Mouse (Mus musculus) heart, adult 10 weeks (tissue): ENCODE measurements around the gene Olfr805. TPM values are rescaled to one million over a fixed set of nuclear protein-coding genes. Genes with fewer than 3 reads are reported as not detected.

Source experiments
- polyA plus RNA-seq: library from polyadenylated mRNA; stranded (reverse); fragments of 350-450 nt; fragmentation: Illumina TruSeq; extraction: RNeasy Lipid Tissue Mini Kit (QIAGEN cat#74804); gene quantifications from one replicate; pipeline ENCODE4 v1.2.3, GENCODE M21; 2014; ENCODE audit warnings: low read depth, low replicate concordance

The Olfr805 gene
- not detected for polyA plus RNA-seq

DNA sequence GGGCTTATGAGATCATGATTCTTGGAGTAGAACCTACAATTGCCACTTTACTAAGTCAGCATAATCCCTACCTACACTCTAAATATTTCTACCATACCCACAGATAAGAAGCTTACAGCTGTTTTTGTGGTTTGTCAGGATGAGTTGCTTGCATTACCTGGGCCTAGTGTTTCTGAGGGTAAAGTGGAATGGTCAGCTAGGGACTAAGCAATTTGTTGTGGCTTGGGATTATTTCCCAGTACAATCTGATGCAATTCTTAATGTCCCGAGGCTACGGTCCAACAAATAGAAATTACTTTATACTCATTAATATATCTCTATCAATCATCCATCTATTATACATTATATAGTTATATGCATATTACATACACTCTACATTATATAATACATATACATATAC lies at the start of gene Olfr805:
Gene Olfr805 (minus strand): TSS at position 101 of the 400 bp plus-strand sequence.

GRCm38 (mm10) chr10:129774338-129774737 lies 45.2 kb upstream of the Olfr805 start, which contains the start of gene Olfr809:
Gene Olfr809, plus strand, starts transcription at chr10:129774638.

DNA sequence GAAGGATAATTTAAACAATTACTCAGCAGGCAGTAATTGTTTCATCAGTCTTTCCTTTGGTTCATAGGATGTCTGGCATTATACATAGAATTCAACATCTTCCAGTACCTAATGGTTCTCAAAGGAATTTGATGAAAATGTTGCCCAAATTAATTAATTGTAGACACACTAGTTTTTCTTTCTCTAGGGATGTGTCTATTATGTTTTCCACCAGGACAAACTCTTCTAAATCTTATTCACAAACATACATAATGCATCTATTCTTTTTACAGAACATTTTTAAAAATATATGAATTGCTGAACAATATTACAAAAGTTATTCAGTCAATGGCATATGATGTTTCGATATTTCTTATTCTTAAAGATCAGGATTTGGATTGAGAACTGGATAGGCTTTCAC lies 36.0 kb upstream of the Olfr805 start, which contains the start of gene Olfr808:
Gene Olfr808 (plus strand): TSS at position 301 of the 400 bp plus-strand sequence.

DNA sequence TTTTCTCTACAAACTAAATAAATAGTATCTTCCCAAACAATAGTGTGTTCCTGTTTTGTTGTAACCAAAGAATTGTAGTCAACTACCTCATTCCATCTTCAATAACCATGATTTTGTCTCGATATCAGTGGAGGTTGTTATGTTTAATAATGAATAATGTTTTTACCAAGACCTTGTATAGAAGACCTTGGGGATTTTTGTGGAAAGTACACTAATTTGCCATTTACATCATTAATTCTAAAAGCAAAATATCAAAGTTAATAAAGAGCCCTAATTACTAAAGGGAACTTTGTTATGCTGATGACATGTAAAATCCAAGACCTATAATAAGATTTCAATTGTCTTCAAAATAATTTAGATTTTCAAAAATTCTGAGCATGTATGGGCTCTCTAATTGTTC lies 28.5 kb upstream of the Olfr805 start, which contains the start of gene Olfr807:
Gene Olfr807 (minus strand): TSS at position 101 of the 400 bp plus-strand sequence.

DNA sequence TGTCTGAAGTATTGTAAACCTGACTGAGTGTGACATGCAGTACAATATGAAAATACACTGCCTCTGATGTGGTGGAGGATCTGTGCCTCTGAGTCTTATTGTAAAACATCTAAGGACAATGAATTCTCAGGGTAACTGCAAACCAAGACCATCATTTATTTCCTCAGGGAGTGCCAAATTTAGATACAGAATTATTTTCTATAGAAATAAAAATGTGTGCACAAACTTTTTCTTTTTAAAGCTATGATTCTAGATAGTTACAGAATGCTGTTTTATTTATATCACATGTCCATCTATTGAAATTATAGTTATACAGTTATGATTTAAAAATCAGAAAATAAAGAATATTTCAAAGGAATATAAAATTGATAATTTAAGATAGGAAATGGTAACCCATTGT lies 12.6 kb upstream of the Olfr805 start, which contains the start of gene Olfr806:
Gene Olfr806 (minus strand): TSS at position 101 of the 400 bp plus-strand sequence.

DNA sequence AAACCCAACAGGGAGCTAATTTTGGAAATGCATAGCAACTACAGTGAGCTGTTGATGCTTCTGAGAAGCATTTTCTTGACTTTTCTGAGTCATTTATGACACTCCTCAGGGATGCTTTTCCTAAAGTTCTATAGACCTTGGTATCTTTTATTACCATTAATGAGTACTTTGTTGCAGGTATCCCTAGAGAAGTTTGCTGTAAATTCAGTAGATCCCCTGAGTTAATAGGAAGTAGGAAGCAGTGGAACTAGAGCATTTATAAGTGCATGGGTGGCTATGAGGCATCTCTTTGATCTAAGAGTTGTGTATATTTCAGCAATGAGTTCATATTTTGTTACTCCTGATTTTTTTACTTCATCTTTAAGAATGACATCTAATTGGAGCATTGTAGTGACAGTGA lies 26.3 kb downstream of the Olfr805 start, which contains the start of gene Olfr804:
Gene Olfr804 (plus strand): TSS at position 301 of the 400 bp plus-strand sequence.

GRCm38 (mm10) chr10:129694186-129694585 lies 35.0 kb downstream of the Olfr805 start, which contains the start of gene Olfr803:
Gene Olfr803, minus strand, starts transcription at chr10:129694286.

GRCm38 (mm10) chr10:129688069-129688468 lies 41.1 kb downstream of the Olfr805 start, which contains the start of gene Olfr802:
Gene Olfr802, minus strand, starts transcription at chr10:129688169.

DNA sequence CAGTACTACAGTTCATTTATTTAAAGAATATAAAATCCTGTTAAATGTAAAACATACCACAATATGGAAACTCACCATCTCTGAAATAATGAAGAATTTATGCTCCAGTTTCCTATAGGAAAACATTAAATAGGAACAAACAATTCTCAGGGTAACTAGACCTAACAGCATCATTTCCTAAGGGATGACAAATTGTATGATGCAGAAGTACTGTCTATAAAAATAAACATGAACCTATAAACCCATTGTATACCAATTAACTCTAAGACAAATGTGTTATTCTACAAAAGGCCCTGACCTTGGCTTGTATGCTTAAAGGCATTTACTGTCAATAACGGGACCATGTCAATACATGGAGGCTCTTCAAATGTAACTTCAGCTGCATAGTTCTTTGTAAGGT lies 55.4 kb downstream of the Olfr805 start, which contains the start of gene Olfr801:
Gene Olfr801 (minus strand): TSS at position 101 of the 400 bp plus-strand sequence.

Other genes with a start within 250 kb of the Olfr805 start
- not detected for gene Olfr789, start 244.6 kb downstream of the Olfr805 start, polyA plus RNA-seq
- not detected for gene Olfr790, start 230.9 kb downstream of the Olfr805 start, polyA plus RNA-seq
- gene Olfr791, start 207.6 kb downstream of the Olfr805 start, polyA plus RNA-seq, result not detected
- not detected for gene Olfr792, start 190.2 kb downstream of the Olfr805 start, polyA plus RNA-seq
- not detected for gene Olfr794, start 161.7 kb downstream of the Olfr805 start, polyA plus RNA-seq
- not detected for gene Olfr796, start 116.8 kb downstream of the Olfr805 start, polyA plus RNA-seq
- not detected for gene Olfr798, start 101.4 kb downstream of the Olfr805 start, polyA plus RNA-seq
- gene Olfr799, start 91.9 kb downstream of the Olfr805 start, polyA plus RNA-seq, result not detected
- gene Olfr800, start 71.7 kb downstream of the Olfr805 start, polyA plus RNA-seq, result not detected
- not detected for gene Olfr801, start 55.5 kb downstream of the Olfr805 start, polyA plus RNA-seq
- not detected for gene Olfr802, start 41.2 kb downstream of the Olfr805 start, polyA plus RNA-seq
- gene Olfr803, start 35.1 kb downstream of the Olfr805 start, polyA plus RNA-seq, result not detected
- gene Olfr804, start 26.2 kb downstream of the Olfr805 start, polyA plus RNA-seq, result not detected
- gene Olfr806, start 12.5 kb upstream of the Olfr805 start, polyA plus RNA-seq, result not detected
- not detected for gene Olfr807, start 28.4 kb upstream of the Olfr805 start, polyA plus RNA-seq
- not detected for gene Olfr808, start 36.1 kb upstream of the Olfr805 start, polyA plus RNA-seq
- gene Olfr809, start 45.3 kb upstream of the Olfr805 start, polyA plus RNA-seq, result not detected
- gene Olfr810, start 65.5 kb upstream of the Olfr805 start, polyA plus RNA-seq, result not detected
- not detected for gene Olfr811, start 75.0 kb upstream of the Olfr805 start, polyA plus RNA-seq
- gene Olfr812, start 116.7 kb upstream of the Olfr805 start, polyA plus RNA-seq, result not detected
- gene Olfr813, start 126.0 kb upstream of the Olfr805 start, polyA plus RNA-seq, result not detected
- not detected for gene Olfr814, start 150.5 kb upstream of the Olfr805 start, polyA plus RNA-seq
- gene Olfr815, start 176.5 kb upstream of the Olfr805 start, polyA plus RNA-seq, result not detected
- gene Olfr816, start 186.2 kb upstream of the Olfr805 start, polyA plus RNA-seq, result not detected
- gene Olfr818, start 219.7 kb upstream of the Olfr805 start, polyA plus RNA-seq, result not detected
- not detected for gene Olfr819, start 237.9 kb upstream of the Olfr805 start, polyA plus RNA-seq
- not detected for gene Olfr247, start 246.8 kb upstream of the Olfr805 start, polyA plus RNA-seq